Mouse (Mus musculus) CH12.LX (cell line): Measurements from ENCODE around the gene Phc1. TPM values are rescaled to one million over a fixed set of nuclear protein-coding genes. Genes with fewer than 3 reads are reported as not detected.
"Not testable (repeated sequence)": the region's sequence is repeated elsewhere in the genome, so short reads cannot be mapped to it uniquely, and the experiment has no call there.

Experiments used
- DNase-seq: peaks from one replicate; pipeline ENCODE4 v3.0.0-alpha.2; 2013; ENCODE audit errors: extremely low read depth
- H3K27ac ChIP-seq: 2 replicates; pipeline ENCODE4 v1.5.1; 2012; ENCODE audit warnings: low read depth, mild to moderate bottlenecking, control low read depth, moderate library complexity; ENCODE audit not compliant: insufficient read depth
- H3K27me3 ChIP-seq: replicated peaks from 2 replicates; pipeline ENCODE3; 2012; ENCODE audit warnings: inconsistent platforms
- H3K36me3 ChIP-seq, 2 experiments: replicated peaks in 1 of 2; 2 replicates each; pipeline versions ENCODE3 to v1.6.1; 2012; ENCODE audit warnings: inconsistent platforms in 1 of 2, low read length in 1 of 2, mild to moderate bottlenecking in 1 of 2, mixed read lengths in 1 of 2, moderate library complexity in 1 of 2; ENCODE audit not compliant: control insufficient read depth in 1 of 2, insufficient read depth in 1 of 2
- H3K4me1 ChIP-seq, 2 experiments: 2 replicates each; pipeline ENCODE4 v1.6.1; 2012; ENCODE audit warnings: inconsistent platforms in 1 of 2, moderate library complexity in 1 of 2; ENCODE audit not compliant: insufficient read depth in 2 of 2, control insufficient read depth in 1 of 2
- H3K4me2 ChIP-seq: 2 replicates; pipeline ENCODE4 v1.6.1; 2012; ENCODE audit warnings: low read depth, mild to moderate bottlenecking, control low read depth; ENCODE audit not compliant: poor library complexity, insufficient read depth, severe bottlenecking
- H3K4me3 ChIP-seq, 3 experiments: fragments of 150-350 bp in 1 of 3; sonication (generic) in 1 of 3; replicated peaks in 1 of 3; 2 replicates each; pipeline versions ENCODE3 to v1.5.1; 2011 to 2012; ENCODE audit warnings: low read depth in 2 of 3, low read length in 2 of 3, mild to moderate bottlenecking in 2 of 3, moderate library complexity in 2 of 3, control low read depth in 1 of 3, improper control_type of control experiment in 1 of 3, inconsistent platforms in 1 of 3, mixed read lengths in 1 of 3; ENCODE audit not compliant: poor library complexity in 1 of 3
- H3K79me2 ChIP-seq: replicated peaks from 2 replicates; pipeline ENCODE4 v1.6.1; 2012; ENCODE audit warnings: mild to moderate bottlenecking, moderate library complexity; ENCODE audit not compliant: control insufficient read depth, poor library complexity, insufficient read depth, severe bottlenecking; ENCODE audit errors: extremely low read depth
- H3K9ac ChIP-seq: 2 replicates; pipeline ENCODE4 v1.6.1; 2012; ENCODE audit warnings: low read depth, mild to moderate bottlenecking, control low read depth, moderate library complexity; ENCODE audit not compliant: insufficient read depth
- H3K9me3 ChIP-seq: replicated peaks from 2 replicates; pipeline ENCODE3; 2012; ENCODE audit warnings: low read length, inconsistent platforms, mixed read lengths
- CHD1 ChIP-seq: IDR thresholded peaks from 2 replicates; pipeline ENCODE4 v1.6.1; 2012; ENCODE audit warnings: low read depth, low read length, improper control_type of control experiment, inconsistent platforms
- CHD2 ChIP-seq: IDR thresholded peaks from 2 replicates; pipeline ENCODE4 v1.6.1; 2011; ENCODE audit warnings: low read length, improper control_type of control experiment
- CTCF ChIP-seq, 2 experiments: IDR thresholded peaks in 1 of 2; conservative IDR thresholded peaks in 1 of 2; 2 replicates each; pipeline ENCODE4 v1.5.1; 2011 to 2012; ENCODE audit warnings: low read depth in 2 of 2, low read length in 2 of 2, improper control_type of control experiment in 1 of 2, inconsistent platforms in 1 of 2, mild to moderate bottlenecking in 1 of 2, moderate library complexity in 1 of 2
- ELF1 ChIP-seq: IDR thresholded peaks from 2 replicates; pipeline ENCODE4 v1.6.1; 2014; ENCODE audit warnings: low read depth, mild to moderate bottlenecking, inconsistent platforms, low read length, improper control_type of control experiment
- EP300 ChIP-seq: IDR thresholded peaks from 2 replicates; pipeline ENCODE4 v1.6.1; 2011; ENCODE audit warnings: low read length, improper control_type of control experiment
- ETS1 ChIP-seq: conservative IDR thresholded peaks from 2 replicates; pipeline ENCODE4 v1.6.1; 2012; ENCODE audit warnings: low read depth, mild to moderate bottlenecking, inconsistent platforms, low read length, improper control_type of control experiment, moderate library complexity
- IRF4 ChIP-seq: IDR thresholded peaks from 2 replicates; pipeline ENCODE4 v1.6.1; 2014; ENCODE audit warnings: low read depth, mild to moderate bottlenecking, inconsistent platforms, low read length, improper control_type of control experiment
- KAT2A ChIP-seq: IDR thresholded peaks from 2 replicates; pipeline ENCODE4 v1.6.1; 2012; ENCODE audit warnings: low read length, improper control_type of control experiment, inconsistent platforms; ENCODE audit not compliant: insufficient replicate concordance
- MAFK ChIP-seq: IDR thresholded peaks from 2 replicates; pipeline ENCODE4 v1.6.1; 2011; ENCODE audit warnings: low read length, improper control_type of control experiment; ENCODE audit not compliant: insufficient replicate concordance
- MAX ChIP-seq: IDR thresholded peaks from 2 replicates; pipeline ENCODE4 v1.6.1; 2011; ENCODE audit warnings: low read length, improper control_type of control experiment
- MAZ ChIP-seq: IDR thresholded peaks from 2 replicates; pipeline ENCODE4 v1.6.1; 2012; ENCODE audit warnings: low read depth, mild to moderate bottlenecking, inconsistent platforms, low read length, improper control_type of control experiment, moderate library complexity
- MXI1 ChIP-seq: IDR thresholded peaks from 2 replicates; pipeline ENCODE4 v1.6.1; 2011; ENCODE audit warnings: mild to moderate bottlenecking, low read depth, low read length, improper control_type of control experiment
- MYC ChIP-seq: IDR thresholded peaks from 2 replicates; pipeline ENCODE4 v1.6.1; 2011; ENCODE audit warnings: low read depth, mild to moderate bottlenecking, improper control_type of control experiment, low read length
- NELFE ChIP-seq: IDR thresholded peaks from 2 replicates; pipeline ENCODE4 v1.6.1; 2011; ENCODE audit warnings: low read depth, low read length, improper control_type of control experiment
- POLR2A ChIP-seq: IDR thresholded peaks from 2 replicates; pipeline ENCODE4 v1.6.1; 2011; ENCODE audit warnings: low read depth, mild to moderate bottlenecking, improper control_type of control experiment, low read length
- POLR2AphosphoS2 ChIP-seq: IDR thresholded peaks from 2 replicates; pipeline ENCODE4 v1.6.1; 2011; ENCODE audit warnings: low read depth, low read length, improper control_type of control experiment
- SIN3A ChIP-seq: IDR thresholded peaks from 2 replicates; pipeline ENCODE4 v1.6.1; 2012; ENCODE audit warnings: low read length, improper control_type of control experiment, inconsistent platforms
- SMC3 ChIP-seq: IDR thresholded peaks from 2 replicates; pipeline ENCODE4 v1.6.1; 2011; ENCODE audit warnings: low read depth, low read length, improper control_type of control experiment
- TBP ChIP-seq: conservative IDR thresholded peaks from 2 replicates; pipeline ENCODE4 v1.6.1; 2011; ENCODE audit warnings: low read depth, low read length, improper control_type of control experiment
- TCF12 ChIP-seq: IDR thresholded peaks from 2 replicates; pipeline ENCODE4 v1.6.1; 2014; ENCODE audit warnings: low read depth, mild to moderate bottlenecking, inconsistent platforms, low read length, improper control_type of control experiment
- UBTF ChIP-seq: IDR thresholded peaks from 2 replicates; pipeline ENCODE4 v1.6.1; 2012; ENCODE audit warnings: low read depth, mild to moderate bottlenecking, inconsistent platforms, low read length, improper control_type of control experiment, moderate library complexity
- ZNF384 ChIP-seq: IDR thresholded peaks from 2 replicates; pipeline ENCODE4 v1.6.1; 2012; ENCODE audit warnings: low read depth, low read length, improper control_type of control experiment, inconsistent platforms
- dilution Hi-C: fragments of 300-500 bp; cut with MboI; formaldehyde crosslinking; loops from 2 replicates; pipeline ENCODE4 v1.14.3; 2020; ENCODE audit warnings: low sequenced_read_pairs; ENCODE audit not compliant: extremely low pct_unique_long_range_greater_than_20kb, extremely low pct_ligation_motif_present
- in situ Hi-C: fragments of 300-500 bp; cut with MboI; formaldehyde crosslinking; loops from 3 replicates; pipeline ENCODE4 v1.14.3; 2019; ENCODE audit warnings: low sequenced_read_pairs, low pct_ligation_motif_present, low pct_unique_long_range_greater_than_20kb, mixed read lengths
- polyA plus RNA-seq: library from polyadenylated mRNA; unstranded; fragments of >175 nt; gene quantifications from 2 replicates; pipeline ENCODE4 v1.2.1, GENCODE M21; 2012; ENCODE audit warnings: low read depth; ENCODE audit not compliant: insufficient read length
- total RNA-seq, 2 experiments: library from RNA; depleted of rRNA; stranded (reverse); fragments of 300-350 nt in 1 of 2; fragments of >200 nt in 1 of 2; gene quantifications; 2 replicates each; pipeline ENCODE4 v1.2.3; 2012 to 2014

Gene Phc1
- total and polyA plus RNA-seq, 3 experiments: 2.9 to 13.8 (median 6.5) TPM

- no peak for DNase-seq
- H3K4me1 ChIP-seq: 0 out of 4 replicates have a peak, but pooled peaks cover 0 to 5% of the 10 kb centered on the region in 2 experiments
- H3K36me3 ChIP-seq: no peaks in the 10 kb centered on the region
- H3K9ac ChIP-seq: no peak overlapping the region
- in situ Hi-C loops: no loop called here
- H3K9me3 ChIP-seq: no peaks in the 10 kb centered on the region
- H3K4me2 ChIP-seq: no peak overlapping the region
- TF ChIP-seq UBTF (no peak), TCF12 (no peak), ELF1 (no peak), CTCF (conservative IDR thresholded peaks at IDR 0.05 in 1 of 2, IDR thresholded peaks at IDR 0.05 in 1 of 2; ENCODE audit: low read depth in 2 of 2, low read length in 2 of 2) (no peak), CHD1 (no peak), EP300 (no peak)
- no peak overlapping the region for H3K4me3 ChIP-seq
- dilution Hi-C loops: no loop called here
- no peak overlapping the region for H3K27ac ChIP-seq
- H3K27me3 ChIP-seq: peaks cover 5% of the 10 kb centered on the region
- no peaks in the 10 kb centered on the region for H3K79me2 ChIP-seq
Measured at GRCm38 (mm10) chr6:122355909-122356308, 15.5 kb upstream of the Phc1 start.

- H3K4me1 ChIP-seq, in situ Hi-C loops, H3K79me2 ChIP-seq: not testable (repeated sequence)
Measured at GRCm38 (mm10) chr6:122347326-122347725, 7.0 kb upstream of the Phc1 start.

GRCm38 (mm10) chr6:122346399-122346798 is 6.0 kb upstream of the Phc1 start:
- in situ Hi-C loops (no loop called here), dilution Hi-C loops (no loop called here)
- no peaks in the 10 kb centered on the region for H3K9me3 ChIP-seq
- H3K27me3 ChIP-seq: peaks cover 4% of the 10 kb centered on the region
- H3K4me1 ChIP-seq: peaks cover 5 to 6% of the 10 kb centered on the region in 2 experiments; a peak in 2 of 4 replicates
- TF ChIP-seq MAX (no peak), POLR2AphosphoS2 (no peak), MXI1 (no peak), MAZ (no peak), POLR2A (no peak), MYC (no peak), ZNF384 (no peak), KAT2A (no peak), SIN3A (no peak), TBP (no peak), CHD2 (no peak), MAFK (no peak), SMC3 (no peak), ETS1 (no peak), IRF4 (no peak), NELFE (no peak)
- no peak for DNase-seq
- no peaks in the 10 kb centered on the region for H3K36me3 ChIP-seq
- H3K9ac ChIP-seq: no peak overlapping the region
- no peaks in the 10 kb centered on the region for H3K79me2 ChIP-seq
- no peak overlapping the region for H3K27ac ChIP-seq
- no peak overlapping the region for H3K4me2 ChIP-seq
- H3K4me3 ChIP-seq: no peak overlapping the region

More at GRCm38 (mm10) chr6:122347326-122347725, 7.0 kb upstream of the Phc1 start:
- dilution Hi-C loops, DNase-seq, H3K36me3 ChIP-seq, H3K4me3 ChIP-seq, H3K4me2 ChIP-seq, H3K27me3 ChIP-seq, H3K9ac ChIP-seq, H3K27ac ChIP-seq, H3K9me3 ChIP-seq: not testable (repeated sequence)
